Mouse (Mus musculus) heart, postnatal 14 days (tissue): ENCODE measurements around the gene Zfp553. TPM values are rescaled to one million over a fixed set of nuclear protein-coding genes. Genes with fewer than 3 reads are reported as not detected.

Experiments used
- DNase-seq, 2 experiments: peaks; one replicate each; pipeline ENCODE4 v3.0.0; 2021 to 2022
- intact Hi-C: fragments of 180-260 bp; cut with DNase I; formaldehyde crosslinking; loops from one replicate; pipeline ENCODE4 v1.15.1; 2025
- total RNA-seq, 2 experiments: library from RNA; stranded (reverse); gene quantifications; 2 replicates each; pipeline ENCODE4 v1.2.3; 2021

Zfp553 gene
- total RNA-seq, 2 experiments from 2014 or later = 6.9 to 7.0 TPM

DNA sequence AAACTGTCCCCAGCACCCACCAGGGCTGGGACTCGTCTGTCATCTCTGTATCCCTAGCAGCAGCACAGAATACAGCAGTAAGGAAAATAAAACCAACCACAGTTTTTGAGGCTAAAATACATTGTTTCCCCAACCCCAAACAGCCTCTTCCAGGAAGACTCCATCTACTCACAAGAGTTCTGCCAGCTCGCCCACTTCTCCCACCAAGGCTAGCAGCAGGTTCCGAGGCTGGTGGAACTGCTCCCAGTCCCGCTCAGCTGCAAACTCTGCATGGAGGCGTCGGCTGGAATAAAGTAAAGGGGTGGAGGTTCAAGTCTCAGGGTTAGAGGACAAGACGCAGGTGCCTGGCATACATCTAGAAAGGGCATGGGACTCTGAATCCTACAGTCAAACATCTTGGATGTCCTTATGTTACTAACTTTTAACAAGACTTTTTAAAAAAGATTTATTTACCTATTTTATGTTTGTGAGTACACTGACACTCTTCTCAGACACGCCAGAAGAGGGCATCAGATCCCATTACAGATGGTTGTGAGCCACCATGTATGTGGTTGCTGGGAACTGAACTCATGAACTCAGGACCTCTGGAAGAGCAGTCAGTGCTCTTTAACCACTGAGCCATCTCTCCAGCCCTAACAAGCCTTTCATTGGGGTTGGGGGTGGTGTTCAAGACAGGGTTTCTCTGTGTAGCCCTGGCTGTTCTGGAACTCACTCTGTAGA is 26.5 kb downstream of the Zfp553 start:
- DNase-seq = no peak
- intact Hi-C loops = loop anchor here (2.0 kb wide), 1 partner anchor 47 kb away; no protein-coding TSS in a partner anchor

DNA sequence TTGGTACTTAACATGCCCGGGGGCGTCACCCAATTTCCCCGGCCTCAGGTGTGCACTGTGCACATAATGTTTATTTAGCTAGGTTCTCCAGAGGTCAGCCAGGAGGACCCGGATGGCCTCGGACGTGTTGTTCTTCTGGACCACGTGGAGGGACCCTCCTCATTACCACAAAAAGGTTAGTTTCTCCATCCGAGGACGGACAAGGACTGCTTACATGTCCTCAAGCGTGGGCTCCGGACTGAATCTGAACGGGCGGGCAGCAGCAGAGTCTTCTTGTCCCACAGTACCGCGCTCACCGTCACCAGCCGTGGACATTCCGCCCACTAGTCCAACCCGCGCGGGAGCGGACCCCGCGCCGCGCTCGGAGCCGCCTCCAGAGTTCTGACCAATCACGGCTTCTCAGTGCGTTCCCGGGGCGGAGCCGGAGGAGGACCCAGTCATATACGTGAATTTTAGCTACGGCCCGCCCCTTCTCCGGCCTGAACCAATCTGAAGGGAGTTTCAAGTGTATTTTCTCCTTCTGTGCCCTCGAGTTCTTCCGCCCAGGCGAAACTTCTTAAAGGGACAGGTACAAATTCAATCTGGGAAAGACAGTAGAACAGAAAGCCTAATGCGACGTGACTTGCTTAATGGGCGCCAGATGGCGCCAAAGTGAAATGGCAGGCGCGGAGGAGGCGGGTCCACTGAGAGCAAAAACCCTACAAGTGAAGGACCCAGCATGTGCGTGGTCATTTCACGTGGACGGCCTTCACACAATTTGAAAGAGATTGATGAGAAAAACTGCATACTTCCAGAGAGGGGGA is 27.6 kb downstream of the Zfp553 start, which contains the start of gene Dctpp1:
Dctpp1 (minus strand) TSS at position 401 of the 803 bp plus-strand sequence.
- peak; percentile 94 to 95 for DNase-seq
- intact Hi-C loops = loop anchor here (2.0 to 5.0 kb wide), 2 partner anchors 14 to 87 kb away; partner anchors contain the start of genes Sephs2 and Zfp768

DNA sequence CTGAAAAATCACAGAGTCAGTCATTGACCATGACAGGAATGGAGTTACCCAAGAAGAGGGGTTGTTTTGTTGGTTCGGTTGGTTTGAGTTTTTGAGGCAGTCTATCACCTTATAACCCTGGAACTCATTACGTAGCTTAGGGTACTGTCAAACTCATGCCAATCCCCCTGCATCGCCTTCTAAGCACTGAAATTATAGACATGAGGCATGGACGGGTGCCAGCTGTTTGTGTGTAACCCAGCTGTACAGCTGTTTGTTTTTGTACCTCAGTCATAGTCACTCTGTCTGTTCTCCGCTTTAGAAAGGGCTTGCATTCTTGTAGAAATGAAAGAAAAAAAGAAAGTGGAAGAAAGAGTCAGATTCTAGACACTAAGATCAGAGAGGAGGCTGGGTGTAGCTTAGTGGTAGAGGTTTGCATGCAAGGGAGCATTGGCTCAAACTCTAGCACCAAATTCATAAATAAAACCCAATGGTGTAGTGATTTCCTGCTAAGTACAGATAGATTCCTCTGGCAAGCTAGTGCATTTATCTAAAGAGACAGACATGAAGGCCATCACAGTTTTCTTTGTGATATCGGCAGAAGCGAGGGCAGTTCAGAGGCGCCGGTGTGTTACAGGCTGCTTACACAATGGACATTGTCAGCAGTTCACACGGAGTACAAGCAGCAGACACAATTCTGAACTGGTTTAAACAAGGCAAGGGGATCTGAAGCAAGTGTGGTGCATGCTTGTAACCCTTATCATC is 29.5 kb downstream of the Zfp553 start:
- no peak for DNase-seq
- intact Hi-C loops = loop anchor here (5.0 kb wide), 1 partner anchor 85 kb away; the partner anchor contains the start of gene Zfp768

DNA sequence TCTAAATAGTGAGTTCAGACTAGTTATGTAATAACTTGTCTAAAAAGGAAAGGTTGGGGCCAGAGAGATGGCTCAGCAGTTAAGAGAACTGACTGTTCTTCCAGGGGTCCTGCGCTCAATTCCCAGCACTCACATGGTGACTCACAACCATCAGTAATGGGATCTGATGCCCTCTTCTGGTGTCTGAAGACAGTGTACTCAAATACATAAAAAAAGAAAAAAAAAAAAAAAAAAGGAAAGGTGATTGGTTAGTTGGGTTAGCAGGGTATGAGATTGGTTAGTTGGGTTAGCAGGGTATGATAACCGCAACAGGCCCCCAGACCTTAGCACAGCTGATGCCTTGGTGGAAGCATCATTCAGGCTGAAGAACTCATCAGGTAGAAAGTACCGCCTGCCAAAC is 30.7 kb downstream of the Zfp553 start:
- no peak for DNase-seq
- intact Hi-C loops = loop anchor here (5.0 kb wide), 1 partner anchor 84 kb away; the partner anchor contains the start of gene Zfp768

DNA sequence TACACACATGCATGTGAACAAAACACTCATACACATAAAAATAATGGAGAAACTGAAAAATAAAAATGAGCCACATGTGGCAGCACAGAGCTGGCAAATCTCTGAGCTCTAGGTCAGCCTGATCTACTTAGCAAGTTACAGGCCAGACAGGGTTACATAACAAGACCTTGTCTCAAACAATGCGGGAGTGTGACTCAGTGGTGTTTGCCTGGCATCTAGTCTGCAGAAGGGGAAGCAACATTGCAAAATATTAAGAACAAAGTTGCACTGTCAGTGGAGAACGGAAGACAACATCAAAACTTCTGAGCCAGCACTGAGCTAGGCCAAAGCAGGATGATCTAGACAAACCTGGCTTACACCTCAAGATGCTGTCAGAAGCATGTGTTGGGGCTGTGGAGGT is 37.4 kb downstream of the Zfp553 start:
- no peak for DNase-seq
- intact Hi-C loops = no loop called here

DNA sequence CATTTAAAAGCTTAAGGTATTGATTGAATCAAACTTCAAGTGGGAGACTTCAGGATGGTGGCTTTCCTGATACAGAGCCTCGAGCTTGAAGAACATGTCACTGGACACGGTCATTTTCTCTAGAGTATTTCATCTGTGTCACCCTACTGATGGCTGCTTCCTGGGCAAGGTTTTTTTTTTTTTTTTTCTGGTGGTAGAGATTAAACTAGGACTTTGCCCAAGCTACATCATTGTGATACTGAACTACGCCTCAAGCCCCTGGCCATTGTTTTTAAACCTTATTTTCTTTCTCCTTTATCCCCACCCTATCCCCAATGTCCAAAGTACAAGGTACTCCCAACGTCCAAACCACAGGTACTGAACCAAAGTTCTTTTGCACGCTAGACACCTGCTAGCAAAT is 37.8 kb downstream of the Zfp553 start:
- intact Hi-C loops = no loop called here
- no peak for DNase-seq

DNA sequence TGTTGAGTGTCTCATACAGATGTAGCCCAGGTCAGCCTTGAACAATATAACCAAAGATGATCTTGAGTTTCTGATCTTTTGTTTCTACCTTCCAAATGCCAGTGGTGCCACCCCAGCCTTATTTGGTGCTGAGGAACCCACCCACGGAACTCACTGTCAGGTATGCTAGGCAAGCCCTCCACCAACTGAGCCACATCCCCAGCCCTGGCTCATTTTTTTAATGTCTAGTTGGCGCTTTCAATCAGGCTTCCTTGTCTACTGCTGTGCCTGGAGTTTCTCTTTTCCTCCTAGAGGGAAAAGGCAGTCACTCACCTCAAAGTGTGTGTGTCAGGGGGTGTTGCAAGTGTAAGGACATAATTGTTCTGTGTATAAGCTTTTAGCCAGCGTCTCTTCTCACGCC is 38.2 kb downstream of the Zfp553 start:
- no peak for DNase-seq
- intact Hi-C loops = no loop called here

DNA sequence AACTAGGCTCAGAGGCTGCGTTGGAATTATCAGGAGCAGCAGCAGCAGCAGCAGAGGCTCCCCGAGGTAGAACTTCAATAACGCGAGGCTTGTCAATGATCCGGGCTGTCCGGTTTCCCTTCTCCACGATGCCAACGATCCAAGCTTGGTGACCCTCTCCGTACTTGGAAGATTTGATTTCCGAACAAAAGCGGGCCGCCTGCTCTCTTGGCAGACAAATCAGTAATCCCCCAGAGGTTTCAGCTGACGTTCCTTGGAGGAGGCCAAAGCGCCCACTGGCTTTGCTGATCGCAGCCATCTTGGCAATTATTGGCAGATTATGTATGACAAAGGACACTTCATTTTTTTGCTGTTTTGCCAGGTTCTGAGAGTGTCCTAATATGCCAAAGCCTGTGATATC is 39.7 kb downstream of the Zfp553 start:
- DNase-seq = no peak
- intact Hi-C loops = no loop called here

DNA sequence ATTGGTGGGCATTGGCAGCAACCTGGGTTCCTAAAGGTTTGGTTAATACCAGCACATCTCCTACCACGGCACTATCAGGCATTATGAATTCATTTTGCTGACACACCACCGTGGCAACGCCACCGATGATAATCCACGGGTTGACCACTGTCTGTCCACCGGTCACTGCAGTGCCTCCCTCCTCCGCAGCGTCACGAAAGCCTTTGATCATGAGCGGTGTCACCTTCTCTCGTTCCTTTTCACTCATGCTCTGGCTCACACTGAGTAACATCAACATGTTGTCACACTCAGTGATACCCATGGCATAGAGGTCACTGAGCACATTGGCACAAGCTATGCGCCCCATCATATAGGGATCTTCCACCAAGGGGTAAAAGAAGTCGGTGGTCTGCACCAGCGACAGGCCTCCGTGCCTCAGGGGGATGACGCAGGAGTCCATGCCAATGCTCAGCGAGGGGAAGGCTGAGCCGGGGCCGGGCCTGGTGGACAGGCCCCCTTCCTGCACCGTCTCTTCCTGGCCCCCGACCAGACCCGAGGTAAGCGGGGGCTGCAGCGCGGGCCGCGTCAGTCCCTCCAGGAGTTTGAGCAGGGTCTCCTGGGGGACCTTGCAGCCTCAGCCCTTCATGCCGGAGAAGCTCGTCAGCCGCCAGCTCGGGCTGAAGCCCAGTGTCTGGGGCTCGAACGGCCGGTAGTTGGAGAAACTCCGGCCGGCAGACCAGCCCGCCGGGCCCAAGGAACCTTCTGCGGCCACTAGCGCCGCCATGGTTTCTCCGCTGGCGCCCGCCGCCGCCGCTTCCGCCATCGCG is 40.5 kb downstream of the Zfp553 start:
- DNase-seq = peak in 1 of 2 experiments; percentile 61
- intact Hi-C loops = no loop called here

DNA sequence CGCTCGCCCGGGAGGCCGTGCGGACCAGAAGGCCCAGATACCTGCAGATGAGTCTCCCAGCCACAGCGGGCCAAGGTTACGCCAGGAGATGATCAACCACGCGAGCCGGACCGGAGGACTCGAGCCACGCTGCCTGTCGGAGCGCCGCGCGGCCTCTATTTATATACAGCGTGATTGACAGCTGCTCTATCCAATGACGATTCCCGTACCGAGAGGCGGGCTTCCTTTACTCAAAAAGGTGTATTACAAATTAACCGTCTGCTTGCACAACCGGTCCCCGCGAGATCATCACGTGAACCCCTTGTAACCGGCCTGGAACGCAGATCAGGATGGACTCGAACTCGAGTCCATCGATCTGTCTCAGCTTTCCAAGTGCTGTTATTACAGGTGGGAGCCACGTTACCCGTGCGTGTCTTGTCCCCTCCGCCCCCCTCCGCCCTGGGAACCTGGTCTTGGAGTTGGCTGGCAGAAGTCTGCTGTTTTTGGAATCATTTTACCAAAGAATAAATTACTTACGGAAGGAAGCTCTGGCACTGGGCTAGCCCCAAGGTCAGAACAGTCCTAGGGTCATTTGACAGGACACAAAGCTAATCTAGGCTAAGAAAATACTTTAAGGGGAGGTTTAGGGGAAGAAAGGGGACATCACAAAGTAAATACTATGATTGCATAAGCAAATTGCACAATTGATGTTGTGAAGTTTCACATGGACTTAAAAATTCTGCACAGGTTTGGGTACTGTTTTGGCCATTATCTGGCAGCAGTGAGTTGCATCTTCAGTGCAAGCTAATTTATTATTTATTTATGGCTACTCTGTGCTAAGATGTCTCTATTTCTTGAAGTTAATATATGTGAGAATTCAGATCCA is 41.3 kb downstream of the Zfp553 start, which contains the start of gene Sephs2:
Sephs2 (minus strand) TSS at position 131 of the 865 bp plus-strand sequence.
- DNase-seq = peak; percentile 93 to 96
- intact Hi-C loops = loop anchor here (2.0 kb wide), 1 partner anchor 13 kb away; the partner anchor contains the start of gene Dctpp1

DNA sequence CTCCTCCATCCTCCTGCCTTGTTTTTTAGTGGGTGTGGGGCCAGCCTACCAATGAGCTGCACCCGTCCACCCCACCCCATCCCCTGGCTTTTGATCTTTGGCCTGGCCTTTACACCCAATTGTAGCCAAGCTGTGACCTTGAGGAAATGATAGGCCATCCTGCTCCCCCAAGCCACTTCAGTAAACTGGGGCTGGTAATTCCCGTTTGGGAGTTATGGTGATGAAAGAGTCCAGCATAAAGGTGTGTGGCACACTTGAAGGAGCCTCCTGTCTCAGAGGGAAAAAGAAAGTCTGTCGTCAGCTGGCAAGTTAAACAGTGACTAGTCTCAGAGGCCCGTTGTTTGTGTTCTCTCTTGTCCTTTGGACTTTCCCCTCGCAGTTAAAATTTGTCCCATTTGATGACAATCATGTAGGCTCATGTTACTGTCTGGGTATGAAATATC is 43.7 kb downstream of the Zfp553 start:
- DNase-seq = no peak
- intact Hi-C loops = no loop called here

DNA sequence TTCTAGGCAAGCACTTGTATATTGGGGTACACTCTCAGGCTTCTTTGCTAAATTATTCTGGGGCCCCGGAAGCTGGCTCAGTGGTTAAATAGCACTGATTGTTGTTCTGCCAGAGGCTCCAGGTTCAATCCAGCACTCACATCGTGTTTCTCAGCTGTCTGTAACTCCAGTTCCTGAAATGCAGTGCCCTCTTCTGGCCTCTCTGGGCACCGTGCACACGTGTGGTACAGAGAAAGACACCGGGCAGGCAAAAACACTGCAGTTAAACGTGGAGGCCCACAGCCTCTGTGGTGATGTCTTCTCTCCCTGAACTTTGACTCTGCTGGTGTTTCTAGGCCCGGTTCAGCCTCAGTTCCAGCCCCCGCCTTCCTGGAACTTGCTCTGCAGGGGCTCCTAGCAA is 45.5 kb downstream of the Zfp553 start:
- DNase-seq = peak; percentile 28 to 54
- intact Hi-C loops = no loop called here

DNA sequence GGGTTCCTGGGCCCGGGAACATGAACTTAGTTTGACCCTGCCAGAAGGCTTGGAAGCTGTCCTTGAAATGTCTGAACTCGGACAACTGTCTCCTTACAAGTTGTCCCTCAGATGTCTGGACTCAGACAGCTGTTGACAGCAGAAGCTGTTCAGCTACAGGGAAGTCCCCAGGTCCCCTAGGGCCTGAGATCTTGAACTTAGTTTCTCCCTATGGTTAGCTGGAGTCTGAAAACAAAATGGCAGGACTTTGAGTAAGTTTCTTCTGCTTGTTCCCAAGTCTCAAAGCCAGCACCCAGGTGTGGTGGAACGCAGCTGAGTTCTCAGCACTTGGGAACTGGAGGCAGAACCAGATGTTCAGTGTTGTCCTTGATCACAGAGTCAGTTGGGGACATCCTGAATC is 47.2 kb downstream of the Zfp553 start:
- peak; percentile 9 to 36 for DNase-seq
- intact Hi-C loops = no loop called here

DNA sequence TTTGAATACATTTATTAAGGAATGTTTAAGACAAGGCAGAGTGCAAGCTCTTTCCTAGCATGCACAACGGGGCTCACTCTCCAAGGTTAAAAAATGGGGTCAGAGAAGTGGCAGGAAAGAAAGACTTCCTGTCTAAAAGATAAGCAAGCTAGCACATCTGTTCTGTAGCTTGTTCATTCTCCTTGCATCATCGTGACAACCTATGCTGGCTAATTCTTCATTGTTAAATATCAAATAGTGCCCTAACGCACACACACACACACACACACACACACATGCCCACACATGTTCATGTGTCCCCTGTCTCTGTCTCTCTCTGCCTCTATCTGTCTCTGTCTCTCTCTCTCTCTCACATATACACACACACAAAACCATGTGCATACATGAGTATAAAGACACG is 48.3 kb downstream of the Zfp553 start:
- no peak for DNase-seq
- intact Hi-C loops = no loop called here

DNA sequence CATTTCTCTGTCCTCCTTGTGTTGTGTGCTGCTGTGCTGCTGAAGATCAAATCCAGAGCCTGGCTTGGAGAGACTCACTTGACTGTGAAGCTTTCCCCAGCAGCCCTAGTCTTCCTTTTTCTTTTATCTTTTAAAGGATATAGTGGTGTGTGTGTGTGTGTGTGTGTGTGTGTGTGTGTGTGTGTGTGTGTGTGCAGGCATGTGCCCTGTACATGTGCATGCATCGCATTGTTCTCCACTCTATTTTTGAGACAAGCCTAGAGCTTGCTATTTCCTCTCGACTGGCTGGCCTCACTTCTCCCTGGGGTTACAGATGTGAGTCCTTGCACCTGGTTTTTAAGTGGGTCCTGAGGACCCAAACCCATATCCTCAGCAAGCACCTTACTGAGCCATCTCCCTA is 49.3 kb downstream of the Zfp553 start:
- DNase-seq = no peak
- intact Hi-C loops = no loop called here

DNA sequence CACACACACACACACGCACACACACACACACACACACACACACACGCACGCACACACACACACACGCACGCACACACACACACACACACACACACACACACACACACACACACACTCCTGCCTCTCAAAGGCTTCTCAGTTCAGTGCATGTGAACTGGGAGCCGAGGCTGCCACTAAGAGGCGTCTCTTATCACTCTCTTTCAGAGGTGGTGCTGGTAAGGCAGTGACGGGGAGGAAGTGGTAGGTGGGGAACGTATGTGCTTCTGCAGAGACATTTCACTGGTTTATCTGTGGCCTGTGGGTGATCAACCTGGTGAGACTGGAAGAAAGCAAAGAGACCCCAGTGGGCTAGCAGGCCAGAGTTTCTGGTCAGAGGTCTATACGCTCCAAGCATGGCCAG is 52.3 kb downstream of the Zfp553 start:
- no peak for DNase-seq
- intact Hi-C loops = no loop called here
